Mouse (Mus musculus): ENCODE data around the gene Klc1.

GRCm38 (mm10) chr12:111752491-111752890 lies 6.2 kb upstream of the Klc1 start:
- TF ChIP-seq CTCF (IDR thresholded peaks at IDR 0.05; ENCODE audit: low read depth) (no peak), EP300 (IDR thresholded peaks at IDR 0.05; ENCODE audit: low read depth) (no peak)

Data from heart, postnatal 0 days (tissue).